Mouse (Mus musculus): ENCODE results near the gene Hpd. TPM values are rescaled to one million over a fixed set of nuclear protein-coding genes. Genes with fewer than 3 reads are reported as not detected.
"Not testable (repeated sequence)": the region's sequence is repeated elsewhere in the genome, so short reads cannot be mapped to it uniquely, and the experiment has no call there.

Gene Hpd
- polyA plus RNA-seq, 1 experiment from 2014 or later, result not detected

DNA sequence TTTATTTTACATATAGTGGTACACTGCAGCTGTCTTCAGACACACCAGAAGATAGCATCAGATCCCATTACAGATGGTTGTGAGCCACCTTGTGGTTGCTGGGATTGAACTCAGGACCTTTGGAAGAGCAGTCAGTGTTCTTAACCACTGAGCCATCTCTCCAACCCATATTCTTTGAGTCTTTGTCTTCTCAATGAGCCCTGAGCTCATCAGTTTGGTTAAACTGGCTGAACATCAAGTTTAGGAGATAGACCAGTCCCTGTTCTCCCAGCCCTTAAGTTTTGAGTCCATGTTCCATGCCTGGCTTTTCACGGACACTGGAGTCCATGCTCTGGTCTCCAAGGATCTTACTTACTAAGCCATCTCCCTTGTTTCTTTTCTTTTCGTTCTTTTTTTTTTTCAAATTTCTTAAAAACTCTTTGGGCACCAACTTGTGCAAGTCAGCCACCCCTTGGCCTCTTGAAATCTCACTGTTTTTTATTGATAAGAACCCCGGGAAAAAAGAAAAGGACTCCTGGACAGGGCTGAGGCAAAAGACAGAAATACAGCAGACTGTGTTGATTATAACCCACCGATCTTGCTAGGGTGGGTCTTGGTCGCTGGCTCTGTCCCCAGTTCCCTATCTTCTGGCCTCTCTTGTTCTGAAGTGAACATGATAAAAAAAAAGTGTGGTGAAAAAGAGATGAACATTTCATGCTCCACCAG, 40.0 kb upstream of the Hpd start:
- H3K9me3 ChIP-seq (ENCODE audit: control insufficient read depth, low read length); H3K4me3 ChIP-seq (ENCODE audit: low read depth, low read length); H3K4me2 ChIP-seq (ENCODE audit: low read depth, low read length, severe bottlenecking); H3K4me1 ChIP-seq (replicated peaks; ENCODE audit: control insufficient read depth, insufficient read depth, low read length); H3K36me3 ChIP-seq (ENCODE audit: control insufficient read depth, insufficient read depth, low read length); DNase-seq (ENCODE audit: low spot score); H3K9ac ChIP-seq (ENCODE audit: low read length); ATAC-seq (replicated peaks; ENCODE audit: low FRiP score); H3K27me3 ChIP-seq (ENCODE audit: control insufficient read depth, insufficient read depth, low read length); H3K27ac ChIP-seq (ENCODE audit: low read depth, low read length): not testable (repeated sequence)
- WGBS, result 73% methylated on average over 3 of the region's 5 CpGs

DNA sequence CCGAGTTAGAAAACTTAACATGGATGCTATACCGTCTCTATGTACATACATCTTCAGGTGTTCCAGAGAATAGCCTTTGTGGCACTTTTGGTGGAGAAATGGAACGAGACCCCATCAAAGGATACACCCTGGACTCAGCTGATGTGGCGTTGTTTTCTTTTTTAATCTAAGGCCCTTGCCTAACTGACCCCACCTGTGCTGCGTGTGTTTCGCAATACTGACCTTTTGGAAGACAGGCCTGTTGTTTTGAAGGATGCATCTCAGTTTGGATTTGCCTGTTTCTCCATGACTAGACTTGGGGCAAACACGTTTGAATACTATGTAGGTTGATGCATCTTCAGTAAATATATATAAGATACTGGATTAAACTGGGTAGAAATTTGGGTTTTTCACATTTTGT, 21.1 kb upstream of the Hpd start:
- not testable (repeated sequence) for DNase-seq (ENCODE audit: low spot score); H3K27me3 ChIP-seq (ENCODE audit: control insufficient read depth, insufficient read depth, low read length); H3K9me3 ChIP-seq (ENCODE audit: control insufficient read depth, low read length); H3K4me1 ChIP-seq (replicated peaks; ENCODE audit: control insufficient read depth, insufficient read depth, low read length); ATAC-seq (replicated peaks; ENCODE audit: low FRiP score); H3K36me3 ChIP-seq (ENCODE audit: control insufficient read depth, insufficient read depth, low read length); H3K9ac ChIP-seq (ENCODE audit: low read length); H3K27ac ChIP-seq (ENCODE audit: low read depth, low read length); H3K4me3 ChIP-seq (ENCODE audit: low read depth, low read length); H3K4me2 ChIP-seq (ENCODE audit: low read depth, low read length, severe bottlenecking)
- 87% methylated on average over 7 of the region's 7 CpGs for WGBS

DNA sequence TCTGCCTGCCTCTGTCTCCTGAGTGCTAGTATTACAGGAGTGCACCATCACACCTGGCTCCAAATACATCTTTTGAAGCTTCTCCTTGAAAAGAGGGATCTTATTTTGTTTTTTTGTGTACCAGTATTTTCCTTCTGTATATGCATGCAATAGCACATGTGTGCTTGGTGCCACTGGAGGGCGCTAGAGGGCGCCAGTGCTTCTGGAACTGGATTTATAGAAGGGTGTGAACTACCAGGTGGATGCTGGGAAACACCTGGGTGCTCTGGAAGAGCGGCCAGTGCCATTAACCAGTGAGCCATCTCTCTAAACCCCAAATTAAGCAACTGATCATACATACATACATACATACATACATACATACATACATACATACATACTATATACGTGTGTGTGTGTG, 20.2 kb upstream of the Hpd start:
- not testable (repeated sequence) for ATAC-seq (replicated peaks; ENCODE audit: low FRiP score); H3K36me3 ChIP-seq (ENCODE audit: control insufficient read depth, insufficient read depth, low read length); H3K27ac ChIP-seq (ENCODE audit: low read depth, low read length); H3K4me3 ChIP-seq (ENCODE audit: low read depth, low read length); DNase-seq (ENCODE audit: low spot score); H3K9me3 ChIP-seq (ENCODE audit: control insufficient read depth, low read length); H3K9ac ChIP-seq (ENCODE audit: low read length); H3K4me2 ChIP-seq (ENCODE audit: low read depth, low read length, severe bottlenecking); H3K4me1 ChIP-seq (replicated peaks; ENCODE audit: control insufficient read depth, insufficient read depth, low read length); H3K27me3 ChIP-seq (ENCODE audit: control insufficient read depth, insufficient read depth, low read length)
- 40% methylated on average over 4 of the region's 4 CpGs for WGBS

DNA sequence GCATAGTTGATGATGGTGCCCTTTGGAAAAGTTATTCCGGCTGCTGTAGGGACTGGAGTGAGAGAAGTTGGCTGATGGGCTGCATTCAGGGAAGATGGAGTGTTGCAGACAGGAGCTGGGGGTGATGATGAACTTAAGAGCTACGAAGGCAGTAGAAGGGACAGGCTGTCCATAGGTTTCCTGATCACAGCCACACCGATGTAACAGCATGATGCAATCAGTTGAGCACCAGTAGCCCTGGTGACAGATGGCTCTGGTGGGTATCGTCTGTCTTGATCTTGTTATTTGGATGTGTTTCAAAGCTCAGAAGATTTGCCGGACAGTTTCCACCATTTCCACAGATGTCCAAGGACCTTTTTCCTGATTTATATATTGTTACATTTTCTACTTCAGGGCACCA, 19.5 kb upstream of the Hpd start:
- Histone ChIP-seq H3K9ac (ENCODE audit: low read length) (no peak overlapping the region), H3K4me3 (ENCODE audit: low read depth, low read length) (no peak overlapping the region), H3K9me3 (ENCODE audit: control insufficient read depth, low read length) (no peaks in the 10 kb centered on the region), H3K27me3 (ENCODE audit: control insufficient read depth, insufficient read depth, low read length) (no peaks in the 10 kb centered on the region), H3K4me1 (replicated peaks; ENCODE audit: control insufficient read depth, insufficient read depth, low read length) (no peaks in the 10 kb centered on the region), H3K36me3 (ENCODE audit: control insufficient read depth, insufficient read depth, low read length) (no peaks in the 10 kb centered on the region), H3K4me2 (ENCODE audit: low read depth, low read length, severe bottlenecking) (no peak overlapping the region), H3K27ac (ENCODE audit: low read depth, low read length) (no peak overlapping the region)
- ATAC-seq (replicated peaks; ENCODE audit: low FRiP score), result no peak
- WGBS, result 95% methylated on average over 5 of the region's 5 CpGs
- no peak for DNase-seq (ENCODE audit: low spot score)

DNA sequence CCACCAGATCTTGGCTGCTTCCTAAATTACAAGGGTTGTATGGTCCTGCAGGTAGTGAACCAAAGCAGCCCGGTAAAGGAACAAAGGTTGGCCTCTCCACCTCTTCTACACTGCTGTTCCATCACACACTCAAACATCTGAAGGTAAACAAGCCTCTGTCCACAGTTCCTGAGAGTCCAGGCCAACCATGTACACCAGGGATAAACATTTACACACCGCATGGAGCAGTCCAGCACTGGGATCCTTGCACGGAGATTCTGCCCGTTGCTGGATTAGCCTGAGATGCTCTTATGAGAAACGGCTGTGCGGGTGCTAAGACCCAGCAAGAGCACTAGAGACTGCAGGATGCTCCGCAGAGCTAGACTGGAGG, 19.0 kb upstream of the Hpd start:
- H3K36me3 ChIP-seq (ENCODE audit: control insufficient read depth, insufficient read depth, low read length), result no peaks in the 10 kb centered on the region
- no peak overlapping the region for H3K4me3 ChIP-seq (ENCODE audit: low read depth, low read length)
- ATAC-seq (replicated peaks; ENCODE audit: low FRiP score), result no peak
- H3K4me2 ChIP-seq (ENCODE audit: low read depth, low read length, severe bottlenecking), result no peak overlapping the region
- no peaks in the 10 kb centered on the region for H3K27me3 ChIP-seq (ENCODE audit: control insufficient read depth, insufficient read depth, low read length)
- no peak overlapping the region for H3K9ac ChIP-seq (ENCODE audit: low read length)
- DNase-seq (ENCODE audit: low spot score), result no peak
- no peak overlapping the region for H3K27ac ChIP-seq (ENCODE audit: low read depth, low read length)
- WGBS, result 85% methylated on average over 7 of the region's 7 CpGs
- H3K9me3 ChIP-seq (ENCODE audit: control insufficient read depth, low read length), result no peaks in the 10 kb centered on the region
- H3K4me1 ChIP-seq (replicated peaks; ENCODE audit: control insufficient read depth, insufficient read depth, low read length), result no peaks in the 10 kb centered on the region

DNA sequence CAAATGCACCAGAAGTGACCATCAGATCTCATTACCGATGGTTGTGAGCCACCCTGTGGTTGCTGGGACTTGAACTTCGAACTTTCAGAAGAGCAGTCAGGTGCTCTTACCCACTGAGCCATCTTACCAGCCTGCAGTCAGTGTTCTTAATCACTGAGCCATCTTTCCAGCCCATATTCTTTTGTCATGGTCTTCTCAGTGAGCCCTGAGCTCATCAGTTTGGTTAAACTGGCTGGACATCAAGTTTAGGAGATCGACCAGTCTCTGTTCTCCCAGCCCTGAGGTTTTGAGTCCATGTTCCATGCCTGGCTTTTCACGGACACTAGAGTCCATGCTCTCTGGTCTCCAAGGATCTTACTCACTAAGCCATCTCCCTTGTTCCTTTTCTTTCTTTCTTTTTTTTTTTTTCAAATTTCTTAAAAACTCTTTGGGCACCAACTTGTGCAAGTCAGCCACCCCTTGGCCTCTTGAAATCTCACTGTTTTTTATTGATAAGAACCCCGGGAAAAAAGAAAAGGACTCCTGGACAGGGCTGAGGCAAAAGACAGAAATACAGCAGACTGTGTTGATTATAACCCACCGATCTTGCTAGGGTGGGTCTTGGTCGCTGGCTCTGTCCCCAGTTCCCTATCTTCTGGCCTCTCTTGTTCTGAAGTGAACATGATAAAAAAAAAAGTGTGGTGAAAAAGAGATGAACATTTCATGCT, 18.4 kb upstream of the Hpd start:
- H3K4me2 ChIP-seq (ENCODE audit: low read depth, low read length, severe bottlenecking); H3K36me3 ChIP-seq (ENCODE audit: control insufficient read depth, insufficient read depth, low read length); H3K4me1 ChIP-seq (replicated peaks; ENCODE audit: control insufficient read depth, insufficient read depth, low read length); H3K9me3 ChIP-seq (ENCODE audit: control insufficient read depth, low read length); H3K27me3 ChIP-seq (ENCODE audit: control insufficient read depth, insufficient read depth, low read length); ATAC-seq (replicated peaks; ENCODE audit: low FRiP score); H3K4me3 ChIP-seq (ENCODE audit: low read depth, low read length); DNase-seq (ENCODE audit: low spot score); H3K27ac ChIP-seq (ENCODE audit: low read depth, low read length); H3K9ac ChIP-seq (ENCODE audit: low read length): not testable (repeated sequence)
- 87% methylated on average over 5 of the region's 7 CpGs for WGBS

DNA sequence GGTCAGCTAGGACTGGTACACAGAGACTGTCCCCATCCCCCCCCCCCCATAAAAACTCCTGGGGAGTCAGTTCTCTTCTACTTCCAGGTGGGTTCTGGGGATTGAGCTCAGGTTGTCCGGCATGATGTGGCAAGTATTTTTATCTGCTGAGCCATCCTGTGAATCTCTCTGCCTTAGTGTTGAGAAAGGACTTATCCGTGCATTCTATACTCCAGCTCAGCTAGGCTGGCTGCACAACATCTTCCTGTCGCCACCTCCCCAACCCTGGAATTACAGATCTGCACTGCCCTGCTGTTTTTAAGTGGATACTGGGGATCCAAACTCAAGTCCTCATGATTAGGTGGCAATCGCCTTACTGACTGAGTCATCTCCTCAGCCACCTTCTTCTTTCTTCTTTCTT, 16.0 kb upstream of the Hpd start:
- no peak overlapping the region for H3K4me3 ChIP-seq (ENCODE audit: low read depth, low read length)
- no peaks in the 10 kb centered on the region for H3K36me3 ChIP-seq (ENCODE audit: control insufficient read depth, insufficient read depth, low read length)
- 90% methylated on average over 4 of the region's 4 CpGs for WGBS
- H3K27me3 ChIP-seq (ENCODE audit: control insufficient read depth, insufficient read depth, low read length), result no peaks in the 10 kb centered on the region
- H3K27ac ChIP-seq (ENCODE audit: low read depth, low read length), result no peak overlapping the region
- H3K4me2 ChIP-seq (ENCODE audit: low read depth, low read length, severe bottlenecking), result no peak overlapping the region
- no peak for DNase-seq (ENCODE audit: low spot score)
- ATAC-seq (replicated peaks; ENCODE audit: low FRiP score), result no peak
- no peaks in the 10 kb centered on the region for H3K4me1 ChIP-seq (replicated peaks; ENCODE audit: control insufficient read depth, insufficient read depth, low read length)
- no peaks in the 10 kb centered on the region for H3K9me3 ChIP-seq (ENCODE audit: control insufficient read depth, low read length)
- no peak overlapping the region for H3K9ac ChIP-seq (ENCODE audit: low read length)

DNA sequence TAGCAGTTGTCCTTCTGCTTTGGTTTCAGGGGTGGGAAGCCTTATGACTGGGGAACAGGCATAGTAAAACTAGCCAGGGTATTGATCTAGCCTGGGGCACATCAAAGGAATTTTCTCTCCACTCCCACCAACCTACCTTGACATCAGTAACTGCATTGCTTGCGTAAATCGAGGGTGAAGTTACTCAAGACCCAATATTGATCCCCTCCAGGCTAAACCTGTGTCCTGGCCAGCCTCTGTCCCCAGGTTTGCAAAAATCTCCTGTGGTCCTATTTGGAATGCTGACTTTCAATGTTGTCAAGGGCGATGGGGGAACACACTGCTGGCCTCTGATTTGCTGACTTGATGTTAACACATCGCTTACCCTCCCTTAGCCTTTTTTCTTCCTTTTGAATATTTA, 14.2 kb upstream of the Hpd start:
- ATAC-seq (replicated peaks; ENCODE audit: low FRiP score) (no peak), DNase-seq (ENCODE audit: low spot score) (no peak)
- WGBS, result 81% methylated on average over 4 of the region's 4 CpGs
- H3K27me3 ChIP-seq (ENCODE audit: control insufficient read depth, insufficient read depth, low read length), result no peaks in the 10 kb centered on the region
- H3K4me2 ChIP-seq (ENCODE audit: low read depth, low read length, severe bottlenecking), result no peak overlapping the region
- H3K9me3 ChIP-seq (ENCODE audit: control insufficient read depth, low read length), result no peaks in the 10 kb centered on the region
- H3K9ac ChIP-seq (ENCODE audit: low read length), result no peak overlapping the region
- no peak overlapping the region for H3K27ac ChIP-seq (ENCODE audit: low read depth, low read length)
- H3K4me3 ChIP-seq (ENCODE audit: low read depth, low read length), result no peak overlapping the region
- no peaks in the 10 kb centered on the region for H3K4me1 ChIP-seq (replicated peaks; ENCODE audit: control insufficient read depth, insufficient read depth, low read length)
- no peaks in the 10 kb centered on the region for H3K36me3 ChIP-seq (ENCODE audit: control insufficient read depth, insufficient read depth, low read length)

DNA sequence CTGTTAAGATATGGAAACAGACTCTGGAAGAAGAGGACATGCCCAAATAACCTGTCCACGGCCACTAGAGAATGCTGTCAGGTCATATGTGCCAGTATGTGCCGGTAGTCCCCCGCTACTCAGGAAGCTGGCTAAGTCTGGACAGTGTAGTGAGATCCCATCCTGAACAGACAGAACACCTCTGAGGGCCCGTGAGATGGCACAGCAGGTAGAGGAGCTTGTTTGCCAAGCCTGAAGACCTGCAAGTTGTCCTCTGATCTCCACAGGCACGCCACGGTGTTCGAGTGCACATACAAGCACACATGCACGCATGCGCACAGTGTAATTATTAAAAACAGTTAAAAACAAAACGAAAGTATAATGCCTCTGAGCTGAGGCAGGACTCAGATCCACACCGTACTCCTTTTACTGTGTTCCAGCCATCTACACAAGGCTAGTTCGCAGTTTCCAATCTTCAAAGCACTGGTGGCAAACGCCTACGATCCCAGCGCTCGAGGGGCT, 13.0 kb upstream of the Hpd start:
- Histone ChIP-seq H3K27me3 (ENCODE audit: control insufficient read depth, insufficient read depth, low read length) (no peaks in the 10 kb centered on the region), H3K9me3 (ENCODE audit: control insufficient read depth, low read length) (no peaks in the 10 kb centered on the region), H3K4me1 (replicated peaks; ENCODE audit: control insufficient read depth, insufficient read depth, low read length) (no peaks in the 10 kb centered on the region), H3K27ac (ENCODE audit: low read depth, low read length) (no peak overlapping the region), H3K4me2 (ENCODE audit: low read depth, low read length, severe bottlenecking) (no peak overlapping the region), H3K9ac (ENCODE audit: low read length) (no peak overlapping the region), H3K36me3 (ENCODE audit: control insufficient read depth, insufficient read depth, low read length) (no peaks in the 10 kb centered on the region), H3K4me3 (ENCODE audit: low read depth, low read length) (no peak overlapping the region)
- WGBS, result 93% methylated on average over 16 of the region's 16 CpGs
- ATAC-seq (replicated peaks; ENCODE audit: low FRiP score) (no peak), DNase-seq (ENCODE audit: low spot score) (no peak)
